Mouse (Mus musculus): ENCODE results near the gene Epyc. TPM values are rescaled to one million over a fixed set of nuclear protein-coding genes. Genes with fewer than 3 reads are reported as not detected.
"Not testable (repeated sequence)": the region's sequence is repeated elsewhere in the genome, so short reads cannot be mapped to it uniquely, and the experiment has no call there.

Gene Epyc
- polyA plus RNA-seq, 1 experiment from 2014 or later: 0.47 TPM

DNA sequence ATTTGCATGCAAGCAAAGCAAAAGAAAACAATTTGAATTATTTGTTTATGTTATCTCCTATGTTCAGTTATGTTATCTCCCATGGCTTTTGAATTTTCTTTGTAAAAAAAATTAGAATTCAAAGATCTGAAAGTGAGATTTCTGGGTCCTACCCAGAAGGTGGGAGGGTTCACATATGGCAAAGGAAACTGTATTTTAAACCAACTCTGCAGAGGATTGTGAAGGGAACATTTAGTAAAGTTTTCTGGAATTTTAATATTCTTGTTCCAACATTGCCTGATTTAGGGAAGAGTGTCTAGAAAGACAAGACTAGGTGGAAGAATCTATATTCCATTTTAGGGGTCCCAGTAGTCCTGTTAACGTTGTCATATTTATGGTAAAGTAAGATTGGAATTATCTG, 73.4 kb downstream of the Epyc start:
- no peak for ATAC-seq (replicated peaks; ENCODE audit: low FRiP score, low TSS enrichment, low read depth)

DNA sequence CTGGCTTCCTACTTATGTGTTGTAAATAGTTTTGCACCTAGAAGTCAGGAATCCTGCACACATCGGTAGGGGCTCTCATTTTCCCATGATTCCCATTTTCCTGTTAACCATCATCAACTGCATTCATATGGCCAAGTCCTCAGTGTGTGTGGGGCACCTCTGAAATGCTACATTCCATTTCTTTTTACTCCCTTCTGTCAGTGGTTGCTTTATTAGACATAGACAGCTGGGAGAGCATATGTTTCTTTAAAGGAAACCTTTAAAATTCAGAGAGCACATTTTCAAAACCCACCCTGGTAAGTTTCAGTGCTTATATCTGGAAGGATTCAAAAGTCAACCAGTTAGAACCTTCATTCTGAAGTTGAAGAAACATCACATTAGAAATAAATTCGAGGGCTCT, 74.2 kb downstream of the Epyc start:
- H3K4me3 ChIP-seq (ENCODE audit: low read depth, low read length): no peak overlapping the region
- H3K36me3 ChIP-seq (ENCODE audit: control insufficient read depth, insufficient read depth, low read length): no peaks in the 10 kb centered on the region
- H3K4me1 ChIP-seq (replicated peaks; ENCODE audit: control insufficient read depth, insufficient read depth, low read length): no peaks in the 10 kb centered on the region
- no peak for DNase-seq (ENCODE audit: low spot score)
- WGBS: 69% methylated on average over 2 of the region's 2 CpGs
- no peak for ATAC-seq (replicated peaks; ENCODE audit: low FRiP score, low TSS enrichment, low read depth)
- H3K9ac ChIP-seq (ENCODE audit: low read length): no peak overlapping the region
- no peak overlapping the region for H3K27ac ChIP-seq (ENCODE audit: low read depth)
- no peaks in the 10 kb centered on the region for H3K9me3 ChIP-seq (ENCODE audit: control insufficient read depth, low read length)
- no peaks in the 10 kb centered on the region for H3K27me3 ChIP-seq (replicated peaks; ENCODE audit: control insufficient read depth, insufficient read depth, low read length)
- H3K4me2 ChIP-seq (ENCODE audit: low read length): no peak overlapping the region

More for the DNA sequence above, 73.4 kb downstream of the Epyc start:
- Histone ChIP-seq H3K9me3 (ENCODE audit: control insufficient read depth, low read length) (no peaks in the 10 kb centered on the region), H3K36me3 (ENCODE audit: control insufficient read depth, insufficient read depth, low read length) (no peaks in the 10 kb centered on the region), H3K4me2 (ENCODE audit: low read length) (no peak overlapping the region), H3K27me3 (replicated peaks; ENCODE audit: control insufficient read depth, insufficient read depth, low read length) (no peaks in the 10 kb centered on the region), H3K4me3 (ENCODE audit: low read depth, low read length) (no peak overlapping the region), H3K9ac (ENCODE audit: low read length) (no peak overlapping the region), H3K27ac (ENCODE audit: low read depth) (no peak overlapping the region), H3K4me1 (replicated peaks; ENCODE audit: control insufficient read depth, insufficient read depth, low read length) (no peaks in the 10 kb centered on the region)
- 60% methylated on average over 1 of the region's 1 CpGs for WGBS
- no peak for DNase-seq (ENCODE audit: low spot score)

DNA sequence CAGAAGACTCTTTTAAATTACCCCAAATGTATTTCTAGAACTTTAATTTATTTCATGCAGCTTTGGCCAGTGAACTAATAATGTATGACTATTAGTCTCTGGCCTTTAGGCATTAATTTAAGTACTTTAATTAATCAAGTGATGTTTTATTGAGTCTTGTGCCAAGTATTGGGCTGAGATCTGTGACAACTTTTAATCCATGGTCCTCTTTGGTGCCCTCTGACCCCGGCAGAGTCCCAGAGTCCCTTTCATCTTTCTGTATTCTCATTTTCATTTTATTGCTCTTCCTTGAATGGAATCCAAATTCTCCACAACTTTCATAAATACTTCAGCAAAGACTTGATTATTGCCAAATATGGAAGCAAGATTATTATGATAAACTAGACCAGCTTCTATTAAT, 76.8 kb downstream of the Epyc start:
- Histone ChIP-seq H3K4me2 (ENCODE audit: low read length) (no peak overlapping the region), H3K9ac (ENCODE audit: low read length) (no peak overlapping the region), H3K4me1 (replicated peaks; ENCODE audit: control insufficient read depth, insufficient read depth, low read length) (no peaks in the 10 kb centered on the region), H3K4me3 (ENCODE audit: low read depth, low read length) (no peak overlapping the region), H3K27ac (ENCODE audit: low read depth) (no peak overlapping the region), H3K36me3 (ENCODE audit: control insufficient read depth, insufficient read depth, low read length) (no peaks in the 10 kb centered on the region), H3K27me3 (replicated peaks; ENCODE audit: control insufficient read depth, insufficient read depth, low read length) (no peaks in the 10 kb centered on the region), H3K9me3 (ENCODE audit: control insufficient read depth, low read length) (no peaks in the 10 kb centered on the region)
- no peak for ATAC-seq (replicated peaks; ENCODE audit: low FRiP score, low TSS enrichment, low read depth)
- 74% methylated on average over 1 of the region's 1 CpGs for WGBS
- DNase-seq (ENCODE audit: low spot score): no peak

DNA sequence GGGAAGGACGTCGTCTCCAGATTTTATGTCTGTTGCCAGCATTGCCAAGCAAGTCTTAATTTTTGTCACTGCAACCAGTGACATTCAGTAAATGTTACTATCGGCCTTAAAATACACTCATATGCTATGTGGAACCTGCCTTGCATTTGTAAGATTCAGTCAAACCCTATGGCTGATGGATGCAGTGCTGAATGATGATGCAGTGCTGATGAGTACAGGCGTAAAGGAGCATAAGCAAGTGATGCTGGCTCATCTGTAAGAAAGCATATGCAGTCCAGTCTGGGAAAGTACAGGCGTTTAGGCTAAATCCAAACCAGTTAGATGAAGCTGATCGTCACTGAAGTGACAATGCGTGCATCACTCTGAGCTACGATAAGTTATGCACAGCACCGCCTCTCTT, 78.8 kb downstream of the Epyc start:
- no peak overlapping the region for H3K4me3 ChIP-seq (ENCODE audit: low read depth, low read length)
- H3K9me3 ChIP-seq (ENCODE audit: control insufficient read depth, low read length): no peaks in the 10 kb centered on the region
- H3K27ac ChIP-seq (ENCODE audit: low read depth): no peak overlapping the region
- H3K9ac ChIP-seq (ENCODE audit: low read length): no peak overlapping the region
- WGBS: 91% methylated on average over 9 of the region's 9 CpGs
- no peak overlapping the region for H3K4me2 ChIP-seq (ENCODE audit: low read length)
- H3K4me1 ChIP-seq (replicated peaks; ENCODE audit: control insufficient read depth, insufficient read depth, low read length): 0 out of 2 replicates have a peak, but pooled peaks cover 4% of the 10 kb centered on the region
- no peak for DNase-seq (ENCODE audit: low spot score)
- no peaks in the 10 kb centered on the region for H3K36me3 ChIP-seq (ENCODE audit: control insufficient read depth, insufficient read depth, low read length)
- ATAC-seq (replicated peaks; ENCODE audit: low FRiP score, low TSS enrichment, low read depth): no peak
- H3K27me3 ChIP-seq (replicated peaks; ENCODE audit: control insufficient read depth, insufficient read depth, low read length): no peaks in the 10 kb centered on the region

DNA sequence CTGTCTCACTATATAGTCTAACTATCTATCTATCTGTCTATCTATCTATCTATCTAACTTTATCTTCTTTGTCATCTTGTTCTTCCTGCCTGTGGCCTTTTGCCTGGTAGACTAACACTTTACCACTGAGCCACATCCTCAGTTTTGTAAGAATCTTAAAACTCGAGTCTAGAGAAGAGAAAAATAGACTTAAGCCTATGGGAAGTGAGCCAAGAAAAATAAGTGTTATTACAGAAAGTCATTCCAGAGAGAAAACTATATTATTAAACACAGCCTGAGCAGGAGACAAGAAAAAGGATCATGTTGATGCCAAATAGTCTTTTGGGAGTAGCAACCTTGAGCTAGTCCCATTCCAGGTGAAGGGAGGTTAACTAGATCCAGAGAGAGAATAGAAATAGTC, 82.1 kb downstream of the Epyc start:
- no peaks in the 10 kb centered on the region for H3K9me3 ChIP-seq (ENCODE audit: control insufficient read depth, low read length)
- 33% methylated on average over 1 of the region's 1 CpGs for WGBS
- H3K4me1 ChIP-seq (replicated peaks; ENCODE audit: control insufficient read depth, insufficient read depth, low read length): 0 out of 2 replicates have a peak, but pooled peaks cover 4% of the 10 kb centered on the region
- H3K36me3 ChIP-seq (ENCODE audit: control insufficient read depth, insufficient read depth, low read length): no peaks in the 10 kb centered on the region
- no peak overlapping the region for H3K9ac ChIP-seq (ENCODE audit: low read length)
- H3K4me3 ChIP-seq (ENCODE audit: low read depth, low read length): no peak overlapping the region
- DNase-seq (ENCODE audit: low spot score) (no peak), ATAC-seq (replicated peaks; ENCODE audit: low FRiP score, low TSS enrichment, low read depth) (no peak)
- no peaks in the 10 kb centered on the region for H3K27me3 ChIP-seq (replicated peaks; ENCODE audit: control insufficient read depth, insufficient read depth, low read length)
- no peak overlapping the region for H3K4me2 ChIP-seq (ENCODE audit: low read length)
- H3K27ac ChIP-seq (ENCODE audit: low read depth): no peak overlapping the region

DNA sequence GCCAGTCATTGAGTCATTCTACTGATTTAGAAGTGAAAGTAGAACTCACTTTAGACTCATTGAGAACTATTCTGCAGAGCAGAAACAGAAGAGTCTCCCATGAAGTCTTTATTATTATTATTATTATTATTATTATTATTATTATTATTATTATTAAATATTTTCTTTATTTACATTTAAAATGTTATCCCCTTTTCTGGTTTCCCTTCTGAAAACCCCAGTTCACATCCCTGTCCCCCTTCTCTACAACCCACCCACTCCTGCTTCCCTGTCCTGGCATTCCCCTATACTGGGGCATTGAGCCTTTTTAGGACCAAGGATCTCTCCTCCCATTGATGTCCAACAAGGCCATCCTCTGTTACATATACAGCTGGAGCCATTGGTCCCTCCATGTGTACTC, 82.8 kb downstream of the Epyc start, which contains the start of gene C030005K15Rik:
Gene C030005K15Rik (minus strand): TSS at position 101 of the 400 bp plus-strand sequence.
- DNase-seq (ENCODE audit: low spot score); H3K9me3 ChIP-seq (ENCODE audit: control insufficient read depth, low read length); H3K36me3 ChIP-seq (ENCODE audit: control insufficient read depth, insufficient read depth, low read length); H3K27me3 ChIP-seq (replicated peaks; ENCODE audit: control insufficient read depth, insufficient read depth, low read length); H3K4me1 ChIP-seq (replicated peaks; ENCODE audit: control insufficient read depth, insufficient read depth, low read length); H3K27ac ChIP-seq (ENCODE audit: low read depth); H3K4me3 ChIP-seq (ENCODE audit: low read depth, low read length); H3K4me2 ChIP-seq (ENCODE audit: low read length); H3K9ac ChIP-seq (ENCODE audit: low read length); ATAC-seq (replicated peaks; ENCODE audit: low FRiP score, low TSS enrichment, low read depth): not testable (repeated sequence)

Other genes with a start within 250 kb of the Epyc start
- 303 and 329 TPM in 2 replicates for gene Dcn, start 164.5 kb upstream of the Epyc start, polyA plus RNA-seq (2014; fragmentation: Nextera tagmentation; extraction: Ambion mirVana)
- 248 and 293 TPM in 2 replicates for gene Lum, start 78.9 kb upstream of the Epyc start, polyA plus RNA-seq (2014; fragmentation: Nextera tagmentation; extraction: Ambion mirVana)
- 0.46 and 0.53 TPM in 2 replicates for gene Kera, start 37.2 kb upstream of the Epyc start, polyA plus RNA-seq (2014; fragmentation: Nextera tagmentation; extraction: Ambion mirVana)
- not detected in 2 replicates for gene Ccer1, start 49.0 kb downstream of the Epyc start, polyA plus RNA-seq (2014; fragmentation: Nextera tagmentation; extraction: Ambion mirVana)
- gene C030005K15Rik, start 82.7 kb downstream of the Epyc start, polyA plus RNA-seq (2014; fragmentation: Nextera tagmentation; extraction: Ambion mirVana): not detected in 2 replicates